14 mouse cellular contexts compared by ENCODE assay signal in the genomic region with DNA sequence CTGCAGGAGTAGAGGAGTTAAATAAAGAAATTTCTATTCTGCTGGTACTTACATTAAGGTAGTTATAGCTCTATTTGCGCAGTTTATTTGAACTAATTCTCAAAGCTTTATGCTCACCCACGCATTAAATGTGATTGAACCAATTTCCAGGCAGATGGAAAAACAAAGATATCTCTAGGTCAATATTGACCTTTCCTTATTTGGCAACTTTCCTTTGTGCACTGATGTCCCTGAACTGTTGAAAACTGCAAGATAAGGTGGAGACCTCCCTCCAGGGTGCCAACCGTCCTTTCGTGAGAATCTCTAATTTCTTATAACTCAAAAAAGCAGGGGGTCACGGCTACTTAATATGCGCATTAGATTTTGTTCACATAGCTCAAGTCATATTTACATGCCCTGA. TPM values are rescaled to one million over a fixed set of nuclear protein-coding genes. Genes with fewer than 3 reads are reported as not detected.
"Had no signal": no experiment of that assay in that cellular context is flagged by ENCODE, and none has a peak within 500 bp of the region (broad histone marks: within the 10 kb centered on the region; RNA-seq: fewer than 3 reads in every experiment).

No protein-coding gene starts in this region.

- ATAC-seq: liver, embryonic 12.5 days had no signal

- DNase-seq: kidney, adult 8-10 months; kidney, postnatal 25 days; left cerebral cortex, postnatal 4 days; lung, embryonic 14.5 days; lung, postnatal 10 days; lung, postnatal 4 days; right cerebral cortex, postnatal 25 days; thymus, postnatal 4 days had no signal

- H3K4me3 ChIP-seq: limb, embryonic 13.5 days; liver, embryonic 12.5 days; midbrain, embryonic 12.5 days; myocyte had no signal

- H3K27ac ChIP-seq: limb, embryonic 13.5 days; liver, embryonic 12.5 days; midbrain, embryonic 12.5 days had no signal

- H3K36me3 ChIP-seq: limb, embryonic 13.5 days; liver, embryonic 12.5 days; midbrain, embryonic 12.5 days had no signal

- H3K4me2 ChIP-seq: limb, embryonic 13.5 days; liver, embryonic 12.5 days; lung, embryonic 14.5 days; midbrain, embryonic 12.5 days had no signal

- H3K27me3 ChIP-seq: limb, embryonic 13.5 days; liver, embryonic 12.5 days; midbrain, embryonic 12.5 days had no signal

- H3K9me3 ChIP-seq: limb, embryonic 13.5 days; liver, embryonic 12.5 days; midbrain, embryonic 12.5 days had no signal

- H3K9ac ChIP-seq: limb, embryonic 13.5 days; liver, embryonic 12.5 days; lung, embryonic 14.5 days; midbrain, embryonic 12.5 days had no signal

- H3K4me1 ChIP-seq: limb, embryonic 13.5 days; liver, embryonic 12.5 days; midbrain, embryonic 12.5 days had no signal

RNA-seq across cellular contexts. Expression of gene Me3, which starts 52.7 kb away (rescaled TPM):
- total RNA-seq: megakaryocyte, adult 5-6 weeks; neutrophil, adult 5-6 weeks had no signal
